Mouse (Mus musculus) right cerebral cortex, adult 18-20 months (tissue): Measurements from ENCODE around the gene Copz2.
A peak's percentile ranks its signal among the peaks of the same experiment; 100 is the strongest.
"Not testable (repeated sequence)": the region's sequence is repeated elsewhere in the genome, so short reads cannot be mapped to it uniquely, and the experiment has no call there.

Source experiments
- DNase-seq: peaks from one replicate; pipeline ENCODE4 v3.0.0; 2022; ENCODE audit warnings: mixed read lengths

Copz2 gene

DNA sequence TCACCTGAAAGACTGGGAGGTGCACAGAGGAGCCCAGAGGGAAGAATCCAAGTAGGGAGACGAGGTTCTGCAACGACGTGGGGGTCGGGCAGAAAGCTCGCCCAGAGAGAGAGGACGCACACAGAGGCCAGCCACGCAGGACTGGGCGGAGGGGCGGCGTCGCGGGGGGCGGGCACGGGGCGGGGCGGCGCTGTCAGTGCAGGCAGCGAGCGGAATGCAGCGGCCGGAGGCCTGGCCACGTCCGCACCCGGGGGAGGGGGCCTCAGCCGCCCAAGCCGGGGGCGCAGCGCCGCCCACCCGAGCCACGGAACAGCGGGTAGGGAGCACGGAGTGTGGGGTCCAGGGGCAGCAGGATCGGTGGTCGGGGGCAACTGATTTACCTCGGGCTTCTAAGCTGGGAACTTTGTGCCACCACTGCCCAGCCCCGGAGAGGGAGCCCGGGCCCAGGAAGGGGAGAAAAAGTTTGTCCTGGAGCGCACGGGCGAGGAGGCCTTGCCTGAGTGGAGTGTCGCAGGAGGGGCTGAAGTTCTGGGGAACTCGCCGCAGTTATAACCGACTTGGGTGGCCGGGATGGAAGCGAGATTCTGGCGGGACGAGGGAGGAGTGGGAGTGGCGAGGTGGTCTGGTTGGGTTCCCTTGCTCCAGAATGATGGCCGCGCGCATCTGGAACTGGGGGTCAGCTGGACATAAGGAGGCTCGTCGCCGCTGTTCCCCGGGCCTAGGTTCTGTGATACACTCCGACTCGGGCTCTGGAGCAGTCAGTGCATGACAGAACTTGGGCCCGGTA, at the start of gene Copz2:
Gene Copz2 (plus strand): TSS at position 190 of the 787 bp plus-strand sequence.
- no peak for DNase-seq

DNA sequence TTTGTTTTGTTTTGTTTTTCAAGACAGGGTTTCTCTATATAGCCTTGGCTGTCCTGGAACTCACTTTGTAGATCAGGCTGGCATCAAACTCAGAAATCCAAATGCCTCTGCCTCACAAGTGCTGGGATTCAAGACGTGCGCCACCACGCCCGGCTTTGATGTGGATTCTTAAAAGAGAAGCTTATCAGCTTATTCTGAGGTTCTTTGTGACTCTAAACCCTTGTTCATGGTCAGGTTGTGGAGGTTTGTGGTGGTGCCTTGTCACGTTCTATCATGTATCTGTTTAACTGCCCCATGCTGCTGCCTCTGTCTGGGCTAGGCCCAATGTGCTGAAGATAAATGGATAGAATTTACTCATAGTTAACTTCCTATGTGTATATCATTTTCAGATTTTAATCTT, 44.1 kb upstream of the Copz2 start:
- no peak for DNase-seq

DNA sequence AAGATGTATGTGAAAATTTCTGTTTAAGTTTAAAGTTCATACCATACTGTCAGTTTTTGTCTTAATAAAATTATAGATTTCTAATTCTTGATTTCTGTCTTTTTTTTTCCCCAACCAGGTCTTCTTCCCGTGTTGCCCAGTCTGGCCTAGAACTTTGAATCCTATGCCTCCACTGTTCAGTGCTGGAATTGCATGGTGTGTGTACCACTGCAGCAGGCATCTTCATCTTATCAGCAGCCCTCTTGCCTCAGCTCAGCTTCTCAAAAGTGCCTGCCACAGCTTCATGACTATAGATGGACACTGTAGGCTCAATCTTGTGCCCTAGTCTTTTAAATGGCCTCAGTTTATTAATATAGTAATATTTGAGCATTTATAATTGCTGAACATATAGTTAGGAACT, 41.6 kb upstream of the Copz2 start:
- DNase-seq: no peak

DNA sequence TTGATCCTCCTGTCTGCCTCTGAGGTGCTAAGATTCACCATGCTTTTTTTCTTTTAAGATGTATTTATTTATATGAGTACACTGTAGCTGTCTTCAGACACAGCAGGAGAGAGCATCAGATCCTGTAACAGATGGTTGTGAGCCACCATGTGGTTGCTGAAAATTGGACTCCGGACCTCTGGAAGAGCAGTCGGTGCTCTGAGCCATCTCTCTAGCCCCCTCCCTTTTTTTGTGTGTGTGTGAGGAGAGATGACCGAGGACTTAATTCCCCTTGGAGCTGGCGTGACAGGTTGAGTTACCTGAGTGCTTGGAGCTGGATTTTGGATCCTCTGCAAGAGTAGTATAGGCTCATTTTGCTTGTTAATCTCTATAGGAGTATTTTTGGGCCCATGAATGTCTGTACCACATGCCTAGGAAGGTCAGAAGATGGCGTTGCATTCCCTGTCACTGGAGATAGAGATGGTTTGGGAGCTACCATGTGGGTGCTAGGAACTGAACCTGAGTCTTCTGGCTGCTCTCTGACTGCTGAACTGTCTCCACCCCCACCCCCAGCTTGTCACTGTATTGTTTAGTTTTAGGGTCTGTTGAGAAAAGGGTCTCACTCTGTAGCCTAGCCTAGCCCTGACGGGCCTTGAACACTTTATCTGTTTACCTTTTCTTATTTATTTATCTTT, 40.0 kb upstream of the Copz2 start:
- DNase-seq: no peak

DNA sequence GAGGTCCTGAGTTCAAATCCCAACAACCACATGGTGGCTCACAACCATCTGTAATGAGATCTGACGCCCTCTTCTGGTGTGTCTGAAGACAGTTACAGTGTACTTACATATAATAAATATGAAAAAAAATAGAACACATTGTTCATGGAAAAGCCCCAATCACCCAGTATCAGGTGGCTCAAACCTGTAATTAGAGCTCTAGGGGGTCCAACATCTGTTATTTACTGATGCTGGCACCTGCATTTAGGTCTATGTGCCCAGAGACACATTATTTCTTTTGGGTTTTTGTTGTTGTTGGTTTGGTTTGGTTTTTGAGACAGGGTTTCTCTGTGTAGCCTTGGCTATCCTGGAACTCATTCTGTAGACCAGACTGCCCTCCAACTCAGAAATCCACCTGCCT, 38.5 kb upstream of the Copz2 start:
- not testable (repeated sequence) for DNase-seq

DNA sequence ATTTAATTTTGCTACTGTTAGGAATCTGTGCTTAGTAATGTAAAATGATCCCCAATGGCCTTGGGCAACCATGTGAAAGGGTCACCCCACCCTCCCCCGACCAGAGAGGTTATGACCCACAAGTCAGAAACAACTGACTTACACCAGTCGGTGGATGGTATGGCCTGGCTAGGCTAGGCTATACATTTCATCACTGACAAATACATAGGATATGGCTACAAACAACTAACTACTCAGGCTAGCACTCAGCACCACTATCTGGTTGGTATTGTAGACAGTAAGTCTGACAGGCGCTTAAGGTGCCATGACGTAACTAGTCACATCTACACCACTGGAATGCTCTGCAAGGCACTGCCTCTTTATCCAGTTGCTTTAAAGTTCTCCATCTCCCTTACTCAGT, 36.2 kb upstream of the Copz2 start:
- no peak for DNase-seq

DNA sequence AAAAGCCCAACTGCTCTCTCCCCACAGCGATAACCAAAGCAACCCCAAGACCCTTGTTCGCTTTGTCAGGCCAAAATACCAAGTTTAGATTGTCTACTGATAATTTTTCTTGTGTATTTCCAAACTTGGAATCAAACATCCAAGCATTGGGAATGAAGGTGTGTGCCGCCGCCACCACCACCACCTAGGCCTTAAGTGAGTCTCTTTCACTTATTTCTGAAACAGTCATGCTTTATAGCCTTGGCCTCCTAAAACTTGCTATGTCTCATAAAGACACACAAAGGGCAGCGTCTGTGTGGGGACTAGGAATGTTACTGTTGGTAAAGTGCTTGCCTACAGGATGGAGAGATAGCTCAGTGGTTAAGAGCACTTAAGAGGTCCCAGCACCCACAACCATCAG, 35.8 kb upstream of the Copz2 start:
- DNase-seq: no peak

DNA sequence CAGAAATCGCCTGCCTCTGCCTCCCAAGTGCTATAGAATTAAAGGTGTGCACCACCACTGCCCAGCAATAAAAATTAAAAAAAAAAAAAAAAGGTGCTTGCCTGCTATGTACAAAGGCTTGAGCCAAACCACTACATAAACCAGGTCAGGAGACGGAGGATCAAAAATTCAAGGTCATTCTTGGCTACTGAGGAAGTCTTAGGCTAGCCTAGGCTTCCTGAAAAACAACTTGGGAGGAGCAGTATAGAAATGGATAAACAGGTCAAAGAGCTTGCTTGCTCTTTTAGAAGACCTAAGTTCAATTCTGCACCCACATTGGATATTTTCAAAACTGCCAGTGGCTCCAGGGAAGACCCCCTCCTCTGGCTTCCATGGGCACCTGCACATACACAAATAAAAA, 35.2 kb upstream of the Copz2 start:
- DNase-seq: no peak

DNA sequence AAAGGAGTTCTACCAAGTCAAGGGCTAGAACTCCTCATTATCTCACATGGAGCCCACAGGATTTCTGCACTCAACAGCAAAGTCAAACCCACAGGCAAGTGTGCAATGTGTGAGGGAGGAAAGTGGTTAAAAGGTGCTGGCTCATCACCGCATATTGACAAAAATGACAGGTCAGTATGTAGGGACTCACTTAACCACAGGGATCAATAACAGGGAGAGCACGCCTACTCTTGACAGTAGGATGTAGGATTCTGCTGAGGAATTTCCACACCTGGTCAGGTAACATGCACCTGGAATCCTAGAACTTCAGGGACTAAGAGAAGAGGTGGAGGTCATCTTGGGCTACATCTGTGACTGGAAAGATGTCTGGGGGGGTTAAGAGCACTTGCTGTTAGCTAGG, 33.8 kb upstream of the Copz2 start:
- no peak for DNase-seq

DNA sequence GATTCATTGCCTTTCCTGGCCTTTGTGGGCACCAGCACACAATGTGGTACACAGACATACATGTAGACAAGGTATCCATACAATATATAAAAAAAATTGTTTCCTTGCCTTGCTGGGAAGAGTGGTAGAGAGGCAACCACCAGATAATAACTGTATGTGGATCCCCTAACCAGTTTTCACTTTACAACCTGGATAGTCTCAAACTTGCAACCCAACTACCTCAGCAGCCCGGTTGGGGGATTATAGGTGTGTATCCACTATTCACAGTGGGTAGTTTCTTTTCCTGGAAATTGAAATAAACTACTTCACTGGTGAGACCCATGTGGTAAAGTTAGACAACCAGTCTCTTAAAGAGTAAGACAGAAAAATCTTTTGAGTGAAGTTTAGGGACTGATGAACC, 33.2 kb upstream of the Copz2 start:
- no peak for DNase-seq

DNA sequence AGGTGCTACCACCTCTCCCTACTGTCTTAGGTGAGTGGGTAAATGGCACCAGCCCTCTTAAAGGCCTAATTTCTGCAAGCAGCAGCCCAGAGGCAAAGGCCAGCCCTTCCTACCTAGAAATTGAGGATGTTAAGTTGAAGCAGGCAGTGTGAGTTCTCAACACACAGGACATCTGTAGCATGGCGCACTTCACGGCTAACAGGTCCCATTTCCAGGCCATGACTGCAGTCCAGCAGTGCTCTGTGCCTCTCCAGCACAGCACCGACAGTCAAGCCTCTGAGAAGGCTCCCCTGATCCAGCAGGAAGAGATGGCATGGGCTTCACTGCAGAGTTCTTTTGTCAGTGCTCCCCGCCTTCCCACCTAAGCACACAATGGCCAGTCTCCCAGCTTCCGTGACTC, 32.7 kb upstream of the Copz2 start:
- DNase-seq: no peak

DNA sequence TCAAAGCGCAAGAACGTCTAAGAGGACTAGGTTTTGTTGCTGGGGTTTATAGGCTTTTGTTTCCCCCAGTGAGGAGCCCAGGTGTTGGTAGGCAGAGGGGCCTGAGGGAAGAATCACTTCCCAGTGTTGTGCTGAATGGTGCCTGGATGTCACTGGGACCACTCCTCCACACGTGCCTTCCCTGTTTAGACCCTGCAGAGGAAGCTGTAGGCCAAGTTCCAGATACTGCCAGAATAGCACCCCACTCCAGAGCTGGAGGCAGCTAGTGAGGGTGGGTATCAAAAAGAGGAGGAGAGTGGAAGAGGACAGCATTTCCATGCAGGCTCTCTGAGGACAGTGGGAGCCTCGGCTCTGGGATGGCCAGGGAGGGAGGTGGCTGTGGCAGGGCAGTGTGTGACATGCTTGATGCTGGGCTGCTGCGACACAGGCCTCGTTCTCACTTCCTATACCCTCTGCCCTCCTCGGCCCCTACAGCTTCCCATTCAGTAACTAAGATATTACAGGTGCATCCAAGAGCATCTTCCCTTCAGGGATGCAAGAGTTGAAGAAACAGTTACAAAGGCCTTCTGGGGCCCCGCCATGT, 31.5 kb upstream of the Copz2 start:
- no peak for DNase-seq

DNA sequence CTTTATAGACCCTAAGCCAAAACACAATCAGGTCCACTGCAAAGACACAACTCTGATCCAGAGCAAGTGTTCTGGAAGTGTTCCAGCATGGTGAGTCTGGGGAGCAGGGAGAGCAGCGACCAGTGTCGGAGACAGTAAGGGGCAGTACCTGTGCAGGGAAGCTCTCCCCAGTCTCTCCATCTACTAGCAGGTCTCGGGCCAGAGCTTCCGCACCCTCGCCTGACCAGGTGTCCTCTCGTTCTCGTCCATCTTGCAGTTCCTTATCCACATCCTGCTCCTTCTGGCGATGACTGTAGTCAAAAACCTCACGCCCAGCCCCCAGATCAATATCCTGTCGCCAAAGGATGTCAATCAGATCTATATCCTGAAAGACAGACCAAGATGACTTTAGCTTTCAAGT, 27.7 kb upstream of the Copz2 start:
- no peak for DNase-seq

DNA sequence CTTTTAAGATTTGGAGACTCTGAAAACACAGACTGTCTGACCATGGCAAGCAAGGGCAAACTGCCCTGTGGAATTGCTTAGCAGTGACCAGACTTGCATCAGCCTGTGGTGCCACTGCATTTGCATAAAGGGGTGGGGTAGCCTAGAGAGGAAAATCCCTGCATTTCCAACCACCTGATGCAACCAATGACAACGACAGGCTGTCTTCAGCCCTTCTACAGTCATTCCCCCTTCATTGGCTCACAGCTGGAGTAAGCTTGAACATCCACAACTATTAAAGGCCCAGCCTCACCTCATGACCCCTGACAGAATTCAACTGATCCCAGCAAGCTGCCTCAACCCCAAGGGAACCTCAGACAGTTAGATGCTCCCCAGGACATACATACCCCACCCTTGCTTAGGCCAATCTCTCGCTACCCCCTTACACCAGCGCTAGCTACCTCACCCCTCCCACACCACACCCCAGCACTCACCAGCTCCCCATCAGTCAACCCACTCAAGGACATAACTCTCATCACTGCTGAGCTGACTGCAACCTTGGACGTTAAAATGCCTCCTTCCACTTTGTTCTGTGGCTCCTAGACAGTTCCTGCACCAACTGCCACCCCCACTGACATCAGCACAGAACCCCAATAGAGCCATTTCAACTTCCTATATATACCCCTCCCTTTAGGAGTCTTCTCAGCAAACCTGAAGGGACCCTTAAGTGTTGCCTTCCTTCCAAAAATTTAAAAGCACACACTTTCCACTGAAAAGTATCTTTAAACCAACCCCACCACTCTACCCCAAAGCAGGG, 26.8 kb upstream of the Copz2 start:
- DNase-seq: no peak

DNA sequence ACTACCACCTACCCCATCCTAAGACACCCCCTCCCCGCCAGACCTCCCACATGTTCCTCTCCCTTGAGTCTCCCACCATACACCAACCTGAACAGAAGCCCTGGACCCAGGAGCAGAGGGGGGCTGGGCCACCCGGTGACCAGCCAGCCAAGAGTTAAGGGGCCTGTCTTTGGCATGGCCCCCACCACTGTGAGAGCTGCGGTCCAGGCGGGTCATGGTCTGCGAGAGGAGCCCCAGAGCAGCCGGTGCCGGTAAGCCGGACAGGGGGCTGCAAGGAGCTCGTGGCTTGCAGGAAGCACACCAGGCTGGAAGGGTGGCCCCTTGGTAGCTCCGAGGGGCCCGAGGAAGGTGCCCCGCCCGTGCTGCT, 26.2 kb upstream of the Copz2 start:
- DNase-seq: no peak

DNA sequence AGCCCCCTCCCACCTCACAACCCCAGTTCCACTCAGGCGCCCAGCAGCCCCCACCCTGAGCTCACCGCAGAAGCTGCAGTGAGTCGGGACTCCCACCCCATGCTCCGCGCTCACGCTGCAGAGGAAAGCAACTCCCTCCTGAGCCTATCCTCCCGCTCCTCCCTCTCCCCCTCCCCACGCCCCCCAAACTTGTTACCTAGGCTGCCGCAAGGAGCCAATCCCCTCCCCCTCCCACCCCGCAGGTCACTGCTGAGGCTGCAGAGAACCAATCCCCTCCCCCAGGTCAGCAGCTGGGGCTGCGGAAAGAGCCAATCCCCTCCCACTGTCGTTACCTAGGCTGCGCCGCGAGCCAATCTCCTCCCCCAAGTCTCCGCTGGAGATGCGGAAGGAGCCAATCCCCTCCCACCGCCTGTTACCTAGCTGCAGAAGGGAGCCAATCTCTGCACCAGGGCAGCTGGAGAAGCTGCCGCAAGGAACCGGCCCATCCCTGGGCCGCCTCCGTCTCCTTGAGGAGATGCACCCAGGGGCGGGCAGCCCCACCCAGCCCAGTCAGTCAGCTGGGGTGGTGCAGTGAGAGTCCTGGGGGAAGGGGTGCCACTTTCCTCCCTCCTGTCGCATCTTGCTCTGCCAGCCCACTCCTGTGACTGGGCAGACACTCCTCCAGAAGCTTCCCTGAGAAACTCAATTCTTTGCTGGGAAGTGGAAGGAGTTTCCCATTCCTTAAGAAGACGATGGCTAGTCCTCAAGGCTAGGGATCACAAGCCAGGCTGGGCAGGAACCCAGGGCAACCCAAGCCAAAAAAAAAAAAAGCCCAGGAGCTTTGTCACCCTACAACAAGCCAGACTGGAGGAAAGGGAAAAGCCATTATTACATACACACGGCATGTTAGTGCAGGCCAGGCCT, 25.5 kb upstream of the Copz2 start:
- DNase-seq: peak; percentile 96

DNA sequence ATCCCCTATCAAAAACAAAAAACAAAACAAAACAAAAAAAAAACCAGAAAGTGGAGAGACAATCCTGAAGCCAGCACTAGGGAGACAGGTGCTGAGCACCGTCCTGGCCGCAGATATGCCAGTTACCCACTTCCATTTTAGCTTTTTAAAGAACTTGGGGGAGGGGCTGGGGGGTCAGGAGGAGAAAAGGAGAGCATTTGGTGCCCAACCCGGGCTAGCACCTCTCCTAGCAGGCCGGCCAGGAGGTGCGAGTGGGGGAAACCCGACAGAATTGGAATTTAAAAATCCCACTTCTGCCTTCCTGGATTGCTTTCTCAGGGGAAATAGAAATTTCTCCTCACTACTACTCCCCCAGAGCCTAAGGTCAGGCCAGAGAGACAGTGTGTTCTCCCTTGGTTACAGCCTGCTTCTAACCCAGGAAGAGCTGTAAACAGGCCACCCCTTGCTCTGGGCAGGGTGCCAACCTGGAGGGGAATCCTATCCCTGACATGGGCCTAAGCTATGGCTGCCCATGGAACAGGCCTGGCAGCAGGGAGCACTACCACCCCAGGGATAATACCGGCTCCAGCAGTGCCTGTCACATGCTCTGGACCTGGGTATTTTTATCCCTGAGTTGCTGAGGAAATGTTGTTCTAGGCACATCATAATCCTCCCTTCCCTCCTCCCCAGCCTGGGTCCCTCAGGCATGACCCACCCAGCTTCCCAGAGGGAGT, 24.7 kb upstream of the Copz2 start:
- peak; percentile 58 for DNase-seq

DNA sequence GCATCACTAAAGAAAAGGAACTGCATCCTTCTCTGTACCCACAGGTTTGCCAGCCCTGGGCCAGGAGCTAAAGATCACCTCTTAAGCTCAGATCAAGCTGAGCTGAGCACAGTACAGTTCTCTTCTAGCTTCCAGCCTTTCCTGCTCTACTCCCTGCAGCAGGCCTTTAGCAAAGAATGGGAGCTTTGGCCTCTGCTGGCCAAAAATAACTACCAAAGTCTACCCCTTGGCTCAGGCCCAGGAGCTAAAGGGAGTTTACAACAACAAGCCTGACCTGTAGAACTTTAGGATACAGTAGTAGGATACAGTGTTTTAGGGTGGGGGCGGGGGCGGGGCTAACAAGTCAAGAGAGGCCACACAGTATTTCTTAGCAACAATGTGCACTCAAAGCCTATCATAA, 23.2 kb upstream of the Copz2 start:
- no peak for DNase-seq

DNA sequence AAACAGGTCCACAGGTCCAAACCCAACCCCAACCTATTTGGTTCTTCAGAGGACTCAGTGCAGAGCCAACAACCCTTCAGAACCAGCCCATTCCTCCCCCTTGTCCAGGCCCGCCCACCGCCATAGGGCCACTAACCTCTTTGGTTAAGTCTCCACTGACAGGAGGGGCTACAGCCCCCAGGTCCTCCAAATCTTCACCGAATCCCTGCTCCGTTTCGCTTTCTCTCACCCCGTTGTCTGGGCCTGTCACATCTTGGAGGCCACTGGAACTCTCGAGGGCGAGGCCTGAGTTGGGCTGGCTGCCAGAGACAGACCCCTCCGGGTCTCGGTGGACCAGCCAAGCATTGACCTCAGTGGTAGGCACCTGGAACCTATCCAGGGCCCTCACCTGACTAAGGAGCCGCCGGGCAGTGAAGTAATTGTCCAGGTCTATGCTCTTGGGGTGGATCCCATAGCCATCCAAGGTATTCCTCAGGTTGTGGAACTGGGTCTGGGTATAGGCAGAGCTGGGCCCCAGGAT, 22.5 kb upstream of the Copz2 start:
- no peak for DNase-seq

DNA sequence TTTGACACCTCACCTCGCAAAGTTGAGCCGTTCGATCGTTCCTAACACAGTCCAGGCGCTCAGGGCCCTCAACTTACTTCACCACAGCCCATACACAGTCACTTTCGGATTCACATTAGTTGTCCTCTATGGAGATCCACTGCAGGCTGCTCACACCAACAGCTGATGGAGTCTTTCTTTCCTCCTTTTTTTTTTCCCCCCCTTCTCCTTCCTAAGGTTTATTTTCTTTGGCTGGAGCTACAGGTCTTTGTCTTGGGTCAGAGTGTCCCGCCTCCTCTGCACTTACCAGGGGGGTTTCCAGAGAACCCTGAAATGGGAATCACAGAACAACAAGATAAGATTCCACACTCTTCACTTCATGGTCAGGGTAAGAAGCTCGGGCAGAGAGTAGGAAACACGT, 21.8 kb upstream of the Copz2 start:
- no peak for DNase-seq

DNA sequence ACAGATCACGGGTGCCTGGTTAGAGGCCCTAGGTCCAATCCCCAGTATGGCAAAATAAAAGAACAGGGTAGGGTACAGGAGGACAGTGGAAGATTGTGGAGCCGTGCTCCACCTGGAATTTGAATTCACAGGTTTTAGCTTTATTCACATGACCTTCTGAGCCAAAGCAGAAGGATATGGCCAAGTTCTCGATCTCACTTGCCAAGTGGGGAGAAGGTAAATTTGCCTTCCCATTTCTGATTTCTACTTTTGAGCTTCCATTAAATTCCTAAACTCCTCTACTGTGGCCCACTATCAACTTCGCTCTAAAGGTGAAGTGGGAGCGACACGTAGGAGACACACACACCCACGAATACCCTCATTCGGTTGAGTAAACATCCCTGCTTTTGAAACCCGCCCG, 20.8 kb upstream of the Copz2 start:
- no peak for DNase-seq

DNA sequence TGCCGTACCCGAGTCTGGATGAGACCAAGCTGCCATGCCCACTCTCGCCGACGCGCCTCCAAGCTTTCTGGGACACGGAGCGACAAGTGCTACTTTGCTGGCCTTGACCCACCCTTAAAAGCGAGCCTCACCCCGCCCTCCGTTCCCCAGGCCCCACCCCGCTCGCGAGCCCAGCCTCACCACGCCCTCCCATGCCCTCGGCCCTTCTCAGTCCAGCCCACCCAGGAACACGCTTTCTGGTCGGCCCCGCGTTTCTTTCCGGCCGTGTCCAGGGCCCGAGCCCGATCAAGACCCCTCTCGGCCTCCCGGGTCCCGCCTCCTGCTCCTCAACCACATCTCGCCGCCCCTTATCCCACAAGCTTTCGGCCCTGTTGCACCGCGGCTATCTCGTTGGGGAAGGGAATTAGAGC, 20.3 kb upstream of the Copz2 start:
- peak; percentile 63 for DNase-seq
